Mouse (Mus musculus): ENCODE measurements around the gene Rprd1b. TPM values are rescaled to one million over a fixed set of nuclear protein-coding genes. Genes with fewer than 3 reads are reported as not detected.

Gene Rprd1b
- polyA plus RNA-seq, 1 experiment from 2014 or later, result 45.5 TPM

Other genes with a start within 250 kb of the Rprd1b start
- gene Vstm2l, start 113.8 kb upstream of the Rprd1b start, polyA plus RNA-seq (2016; fragmentation: Nextera tagmentation; extraction: Ambion mirVana), result 21.8 and 23.2 TPM in 2 replicates
- 23.0 and 23.8 TPM in 2 replicates for gene Tti1, start 64 bp upstream of the Rprd1b start, polyA plus RNA-seq (2016; fragmentation: Nextera tagmentation; extraction: Ambion mirVana)
- 11.8 and 12.3 TPM in 2 replicates for gene Tgm2, start 117.9 kb downstream of the Rprd1b start, polyA plus RNA-seq (2016; fragmentation: Nextera tagmentation; extraction: Ambion mirVana)
- 5.0 and 5.1 TPM in 2 replicates for gene D630003M21Rik, start 200.7 kb downstream of the Rprd1b start, polyA plus RNA-seq (2016; fragmentation: Nextera tagmentation; extraction: Ambion mirVana)
- not detected in 2 replicates for gene Bpi, start 229.6 kb downstream of the Rprd1b start, polyA plus RNA-seq (2016; fragmentation: Nextera tagmentation; extraction: Ambion mirVana)